Mouse (Mus musculus) small intestine, adult 2 months (tissue): ENCODE results near the gene Flot2. TPM values are rescaled to one million over a fixed set of nuclear protein-coding genes. Genes with fewer than 3 reads are reported as not detected.
"Not testable (repeated sequence)": the region's sequence is repeated elsewhere in the genome, so short reads cannot be mapped to it uniquely, and the experiment has no call there.

Source experiments
- H3K27ac ChIP-seq: fragments of 200-500 bp; 2 replicates; pipeline ENCODE4 v1.5.1; 2012; ENCODE audit warnings: low read depth, low read length, control low read depth, inconsistent platforms; ENCODE audit not compliant: insufficient read depth
- H3K27me3 ChIP-seq: fragments of 200-500 bp; 2 replicates; pipeline ENCODE4 v1.6.1; 2012; ENCODE audit warnings: mild to moderate bottlenecking, moderate library complexity, low read length, inconsistent platforms; ENCODE audit not compliant: control insufficient read depth, insufficient read depth
- H3K36me3 ChIP-seq: fragments of 200-500 bp; 2 replicates; pipeline ENCODE4 v1.6.1; 2012; ENCODE audit warnings: mild to moderate bottlenecking, low read length, control low read depth, inconsistent platforms; ENCODE audit not compliant: control insufficient read depth, insufficient read depth
- H3K4me1 ChIP-seq: fragments of 200-500 bp; 2 replicates; pipeline ENCODE4 v1.6.1; 2012; ENCODE audit warnings: low read length, inconsistent platforms, mixed read lengths; ENCODE audit not compliant: control insufficient read depth, insufficient read depth, insufficient read length
- H3K4me3 ChIP-seq: fragments of 200-500 bp; 2 replicates; pipeline ENCODE4 v1.5.1; 2012; ENCODE audit warnings: low read depth, mild to moderate bottlenecking, control low read depth, inconsistent platforms, low read length, moderate library complexity
- CTCF ChIP-seq: fragments of 200-500 bp; IDR thresholded peaks from 2 replicates; pipeline ENCODE4 v1.5.1; 2012; ENCODE audit warnings: low read depth, mild to moderate bottlenecking, control low read depth, inconsistent platforms, low read length, moderate library complexity, mixed read lengths; ENCODE audit not compliant: insufficient replicate concordance, insufficient read length; ENCODE audit errors: extremely low read depth
- POLR2A ChIP-seq: fragments of 200-500 bp; IDR thresholded peaks from 2 replicates; pipeline ENCODE4 v1.6.1; 2012; ENCODE audit warnings: low read depth, mild to moderate bottlenecking, control low read depth, inconsistent platforms, low read length, moderate library complexity
- WGBS: fragments of 180-500 bp; shearing (Covaris S2); methylation state at CpG from one replicate; pipeline ENCODE4 v1.1.7; 2018; 5-methylcytosine and 5-hydroxymethylcytosine counted together
- polyA plus RNA-seq: library from polyadenylated mRNA; depleted of rRNA; stranded (reverse); fragments of >200 nt; gene quantifications from 2 replicates; pipeline ENCODE4 v1.2.3, GENCODE M21; 2012

Flot2 gene
- polyA plus RNA-seq, 1 experiment = 19.7 TPM

DNA sequence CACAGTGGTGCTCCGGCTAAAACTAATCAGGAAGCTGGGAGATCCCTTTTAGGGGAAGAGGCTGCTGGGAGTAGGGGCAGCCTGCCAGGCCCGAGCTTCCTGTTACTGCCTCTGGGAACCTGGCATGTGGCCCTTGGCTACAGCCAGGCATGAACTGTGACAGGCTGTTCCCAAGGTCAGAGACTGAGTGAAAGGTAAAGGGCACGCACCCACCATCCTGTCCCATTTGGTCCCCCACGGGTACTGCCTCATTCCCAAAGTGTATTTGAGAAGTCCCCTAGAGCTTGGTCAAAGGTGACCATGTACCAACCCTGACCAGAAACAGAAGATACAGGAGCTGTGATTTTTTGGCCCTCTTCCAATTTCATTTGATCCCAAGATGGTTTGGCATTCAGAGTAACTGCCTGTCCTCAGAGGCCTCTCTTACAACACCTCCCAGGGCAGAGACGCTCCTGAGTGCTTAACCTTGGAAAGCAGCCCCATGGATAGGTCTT lies 7.1 kb downstream of the Flot2 start:
- Histone ChIP-seq H3K4me1 (peaks cover 6% of the 10 kb centered on the region; the same call in 1 of the 2 replicates), H3K27ac (peak overlapping the region; percentile 56), H3K4me3 (no peak overlapping the region), H3K36me3 (no peaks in the 10 kb centered on the region), H3K27me3 (no peaks in the 10 kb centered on the region)
- 16% methylated on average over 5 of the region's 5 CpGs for WGBS
- TF ChIP-seq CTCF (no peak), POLR2A (no peak)

DNA sequence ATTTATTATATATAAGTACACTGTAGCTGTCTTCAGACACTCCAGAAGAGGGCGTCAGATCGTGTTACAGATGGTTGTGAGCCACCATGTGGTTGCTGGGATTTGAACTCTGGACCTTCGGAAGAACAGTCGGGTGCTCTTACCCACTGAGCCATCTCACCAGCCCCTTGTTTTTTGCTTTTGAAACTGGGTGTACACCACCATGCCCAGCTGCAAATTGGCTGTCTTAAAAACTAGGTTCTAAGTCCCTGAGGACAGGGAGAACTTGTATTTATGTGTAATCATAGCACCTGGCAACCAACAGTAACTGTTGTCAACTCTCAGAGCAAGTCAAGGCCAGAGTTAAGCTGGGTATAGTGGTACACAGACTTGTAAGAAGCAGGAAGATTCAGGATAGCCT lies 10.9 kb downstream of the Flot2 start:
- 82% methylated on average over 4 of the region's 4 CpGs for WGBS
- H3K27me3 ChIP-seq, H3K36me3 ChIP-seq, H3K4me1 ChIP-seq, H3K27ac ChIP-seq, H3K4me3 ChIP-seq: not testable (repeated sequence)

DNA sequence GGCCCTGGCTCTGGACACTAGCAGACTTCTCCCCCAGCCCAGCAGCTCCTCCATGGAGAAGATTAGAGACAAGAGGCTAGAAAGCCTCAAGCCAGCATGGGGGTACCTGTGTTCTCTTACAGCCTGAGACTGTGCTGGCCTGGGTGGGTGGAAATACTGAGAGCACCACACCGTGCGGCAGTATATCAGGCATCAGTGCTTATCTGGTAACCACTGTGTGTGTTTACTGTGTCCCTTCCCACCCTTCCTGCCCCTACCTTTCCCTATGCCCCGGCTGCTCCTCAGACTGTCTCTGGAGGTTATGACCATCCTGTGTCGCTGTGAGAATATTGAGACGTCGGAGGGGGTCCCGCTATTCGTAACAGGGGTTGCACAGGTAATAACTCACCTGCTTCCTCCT lies 15.3 kb downstream of the Flot2 start:
- TF ChIP-seq CTCF (no peak), POLR2A (no peak)
- no peaks in the 10 kb centered on the region for H3K27me3 ChIP-seq
- H3K36me3 ChIP-seq = no peaks in the 10 kb centered on the region
- no peak overlapping the region for H3K4me3 ChIP-seq
- no peak overlapping the region for H3K27ac ChIP-seq
- no peaks in the 10 kb centered on the region for H3K4me1 ChIP-seq
- 75% methylated on average over 8 of the region's 8 CpGs for WGBS

DNA sequence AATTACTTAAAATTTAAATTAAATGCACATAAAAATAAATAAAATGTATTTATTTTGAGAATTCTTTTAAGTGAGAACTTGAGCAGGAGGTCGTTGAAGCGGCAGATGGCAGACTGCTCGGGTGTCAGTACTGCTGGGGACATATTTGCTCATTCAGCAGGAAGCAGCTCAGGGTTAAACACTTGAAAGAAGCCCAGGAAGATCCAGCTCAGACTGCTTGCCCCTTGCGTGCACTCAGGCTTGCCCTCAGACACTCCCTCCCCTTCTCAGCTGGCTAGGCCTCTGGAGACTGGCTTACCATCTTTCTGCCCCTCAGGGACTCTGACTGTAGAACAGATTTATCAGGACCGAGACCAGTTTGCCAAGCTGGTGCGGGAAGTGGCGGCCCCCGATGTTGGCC lies 19.2 kb downstream of the Flot2 start:
- WGBS = 88% methylated on average over 8 of the region's 8 CpGs
- Histone ChIP-seq H3K4me3 (no peak overlapping the region), H3K27me3 (no peaks in the 10 kb centered on the region), H3K27ac (no peak overlapping the region), H3K36me3 (no peaks in the 10 kb centered on the region; the same call in 1 of the 2 replicates), H3K4me1 (no peaks in the 10 kb centered on the region)
- no peak for TF ChIP-seq CTCF
- TF ChIP-seq POLR2A = no peak

DNA sequence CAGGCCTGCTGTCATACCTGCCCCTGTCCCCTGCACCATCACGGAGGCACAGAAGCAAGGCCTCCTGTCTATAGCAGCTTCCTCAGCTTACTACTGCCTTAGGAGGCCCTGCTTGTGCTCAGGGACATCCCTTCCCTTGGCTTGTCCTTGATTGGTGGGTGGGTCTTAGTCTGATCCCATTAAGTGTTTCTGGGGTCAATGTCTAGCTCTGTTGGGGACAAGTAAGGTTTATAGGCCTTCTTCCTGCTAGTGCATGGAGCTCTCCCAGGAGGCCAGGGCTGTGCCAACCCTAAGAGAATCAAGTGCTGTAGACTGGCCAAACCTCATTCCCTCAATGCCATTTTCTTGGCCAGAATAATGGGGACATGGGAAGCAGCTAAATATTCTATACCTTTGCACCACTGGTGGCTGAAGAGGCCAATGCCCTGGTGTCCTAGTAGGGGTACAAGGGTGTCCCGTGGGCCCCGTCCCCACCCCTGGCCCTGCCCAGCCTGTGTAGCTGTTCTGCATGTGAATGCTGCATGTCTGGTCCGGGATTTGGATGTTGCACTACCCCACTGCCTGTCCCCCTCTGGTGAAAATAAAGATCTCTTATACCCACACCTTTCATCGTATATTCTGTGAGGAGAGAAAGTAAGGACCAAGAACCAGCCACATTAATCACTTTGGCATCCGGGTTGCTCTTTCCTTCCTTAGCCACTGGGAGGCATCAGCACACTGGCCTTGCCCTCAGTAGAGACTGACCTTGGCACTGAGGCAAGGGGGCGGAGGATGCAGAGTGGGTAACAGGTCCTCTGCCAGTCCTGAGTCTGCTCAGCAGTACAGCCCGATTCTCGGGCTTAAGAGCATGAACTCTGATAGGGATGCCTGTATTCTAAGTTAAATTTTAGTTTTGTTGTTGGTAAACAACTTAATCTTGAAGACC lies 22.4 kb downstream of the Flot2 start:
- Histone ChIP-seq H3K27ac (no peak overlapping the region), H3K4me3 (no peak overlapping the region), H3K36me3 (no peaks in the 10 kb centered on the region; the same call in 1 of the 2 replicates), H3K4me1 (no peaks in the 10 kb centered on the region), H3K27me3 (no peaks in the 10 kb centered on the region)
- 34% methylated on average over 9 of the region's 9 CpGs for WGBS
- TF ChIP-seq POLR2A (no peak), CTCF (peak; percentile 79; the same call in 1 of the 2 replicates)

DNA sequence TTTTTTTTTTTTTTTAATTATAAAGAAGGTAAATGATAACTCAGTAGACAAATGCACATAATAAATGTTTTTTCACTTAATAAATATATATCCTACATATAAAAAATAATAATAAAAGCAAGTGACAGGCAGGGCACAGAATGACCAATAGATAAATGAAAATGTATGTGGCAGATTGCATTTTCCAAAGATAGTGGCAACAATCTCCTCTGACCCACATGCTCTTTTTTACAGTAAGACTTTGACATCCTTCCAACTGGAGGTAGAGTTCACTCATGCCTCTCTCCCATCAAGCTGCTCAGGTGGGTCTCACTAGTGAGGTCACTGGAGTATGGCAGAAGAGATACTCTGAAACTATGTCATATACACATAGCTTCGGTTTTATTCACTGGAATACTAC lies 24.8 kb downstream of the Flot2 start:
- 80% methylated on average over 1 of the region's 1 CpGs for WGBS
- no peak for TF ChIP-seq CTCF
- TF ChIP-seq POLR2A = no peak
- H3K4me1 ChIP-seq = no peaks in the 10 kb centered on the region
- H3K27ac ChIP-seq = no peak overlapping the region
- H3K4me3 ChIP-seq = no peak overlapping the region
- no peaks in the 10 kb centered on the region for H3K27me3 ChIP-seq
- H3K36me3 ChIP-seq = no peaks in the 10 kb centered on the region; the same call in 1 of the 2 replicates

DNA sequence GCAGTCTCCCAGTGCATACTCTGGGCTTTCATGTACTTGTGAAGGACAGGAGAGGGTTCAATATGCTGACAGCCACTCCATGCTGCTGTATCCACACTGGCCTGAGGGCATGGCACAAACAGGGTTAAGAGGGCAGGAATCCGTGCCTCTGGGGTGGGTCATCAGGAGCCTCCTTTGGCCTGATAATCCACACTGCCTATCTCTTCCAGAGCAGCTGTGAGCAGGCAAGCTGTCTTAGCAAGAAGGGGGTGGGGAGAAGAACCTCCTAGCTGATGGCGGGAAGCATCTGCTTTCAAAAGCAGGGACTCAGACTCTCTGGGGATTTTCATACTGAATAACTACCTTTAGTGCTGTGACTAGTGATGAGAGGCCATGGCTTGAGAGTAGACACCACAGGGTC lies 28.2 kb downstream of the Flot2 start:
- no peak overlapping the region for H3K27ac ChIP-seq
- H3K36me3 ChIP-seq = no peaks in the 10 kb centered on the region
- H3K4me1 ChIP-seq = no peaks in the 10 kb centered on the region
- TF ChIP-seq POLR2A (no peak), CTCF (no peak)
- H3K4me3 ChIP-seq = no peak overlapping the region
- WGBS = 51% methylated on average over 2 of the region's 2 CpGs
- H3K27me3 ChIP-seq = no peaks in the 10 kb centered on the region
